Mouse (Mus musculus): ENCODE results near the gene Zfx.

GRCm38 (mm10) chrX:94152251-94152830, 28.8 kb upstream of the Zfx start:
- TF ChIP-seq POLR2A (IDR thresholded peaks at IDR 0.05; ENCODE audit: low read depth, low read length) (no peak), MAFK (IDR thresholded peaks at IDR 0.05; ENCODE audit: insufficient replicate concordance, low read length) (no peak), USF2 (conservative IDR thresholded peaks at IDR 0.05; ENCODE audit: low read depth, low read length) (no peak), CHD1 (IDR thresholded peaks at IDR 0.05; ENCODE audit: low read depth, low read length) (no peak), MAX (IDR thresholded peaks at IDR 0.05; ENCODE audit: low read length) (no peak), SIN3A (IDR thresholded peaks at IDR 0.05; ENCODE audit: low read length) (no peak), CTCF (conservative IDR thresholded peaks at IDR 0.05 in 1 of 2, IDR thresholded peaks at IDR 0.05 in 1 of 2; ENCODE audit: low read depth in 2 of 2, low read length in 2 of 2) (no peak), ZKSCAN1 (IDR thresholded peaks at IDR 0.05; ENCODE audit: borderline replicate concordance, low read depth, low read length) (no peak)

Measured in CH12.LX (cell line).